Mouse (Mus musculus): Measurements from ENCODE around the gene Gm9573.
A peak's percentile ranks its signal among the peaks of the same experiment; 100 is the strongest.

The Gm9573 gene

GRCm38 (mm10) chr17:35626537-35626936, at the start of gene Gm9573:
TSS of gene Gm9573 (minus strand) at chr17:35626637.
- DNase-seq = no peak

- peak; percentile 98 for DNase-seq
Measured at GRCm38 (mm10) chr17:35673416-35674035, 47.1 kb upstream of the Gm9573 start, which contains the start of gene Gtf2h4. TSS of gene Gtf2h4 (minus strand) at chr17:35673739.

- no peak for DNase-seq
Measured at GRCm38 (mm10) chr17:35672527-35672926, 46.1 kb upstream of the Gm9573 start.

GRCm38 (mm10) chr17:35671846-35672245, 45.4 kb upstream of the Gm9573 start:
- DNase-seq = no peak

GRCm38 (mm10) chr17:35669731-35670130, 43.3 kb upstream of the Gm9573 start:
- no peak for DNase-seq

- DNase-seq = peak; percentile 98
Measured at GRCm38 (mm10) chr17:35667334-35668065, 41.1 kb upstream of the Gm9573 start, which contains the start of gene Vars2. TSS of gene Vars2 (minus strand) at chr17:35667592.

- DNase-seq = no peak
Measured at GRCm38 (mm10) chr17:35666851-35667256, 40.4 kb upstream of the Gm9573 start.

- DNase-seq = no peak
Measured at GRCm38 (mm10) chr17:35665957-35666515, 39.6 kb upstream of the Gm9573 start.

- no peak for DNase-seq
Measured at GRCm38 (mm10) chr17:35653086-35653485, 26.6 kb upstream of the Gm9573 start.

- no peak for DNase-seq
Measured at GRCm38 (mm10) chr17:35649429-35649828, 23.0 kb upstream of the Gm9573 start.

- no peak for DNase-seq
Measured at GRCm38 (mm10) chr17:35643609-35644236, 17.3 kb upstream of the Gm9573 start, which contains the start of gene Mucl3. TSS of gene Mucl3 (minus strand) at chr17:35643695.

GRCm38 (mm10) chr17:35639352-35639751, 12.9 kb upstream of the Gm9573 start:
- DNase-seq = no peak

GRCm38 (mm10) chr17:35638475-35639190, 12.2 kb upstream of the Gm9573 start:
- no peak for DNase-seq

GRCm38 (mm10) chr17:35636363-35636762, 9.9 kb upstream of the Gm9573 start:
- DNase-seq = peak; percentile 55

GRCm38 (mm10) chr17:35635699-35636111, 9.3 kb upstream of the Gm9573 start:
- DNase-seq = peak; percentile 88

GRCm38 (mm10) chr17:35635202-35635601, 8.8 kb upstream of the Gm9573 start:
- no peak for DNase-seq

GRCm38 (mm10) chr17:35633992-35634391, 7.6 kb upstream of the Gm9573 start:
- no peak for DNase-seq

- DNase-seq = no peak
Measured at GRCm38 (mm10) chr17:35617127-35617526, 9.3 kb downstream of the Gm9573 start.

- no peak for DNase-seq
Measured at GRCm38 (mm10) chr17:35601736-35602354, 24.6 kb downstream of the Gm9573 start.

- no peak for DNase-seq
Measured at GRCm38 (mm10) chr17:35601249-35601648, 25.2 kb downstream of the Gm9573 start, which contains the start of gene Sfta2. TSS of gene Sfta2 (plus strand) at chr17:35601549.

- no peak for DNase-seq
Measured at GRCm38 (mm10) chr17:35597399-35597798, 29.0 kb downstream of the Gm9573 start.

- no peak for DNase-seq
Measured at GRCm38 (mm10) chr17:35594456-35594855, 32.0 kb downstream of the Gm9573 start.
